Mouse (Mus musculus): Measurements from ENCODE around the gene Gm16181.

- TF ChIP-seq CTCF (IDR thresholded peaks at IDR 0.05; ENCODE audit: borderline replicate concordance, extremely low read depth, insufficient read depth, insufficient read length) (no peak), POLR2A (IDR thresholded peaks at IDR 0.05; ENCODE audit: borderline replicate concordance, extremely low read depth, insufficient read depth, insufficient read length, poor library complexity, severe bottlenecking) (no peak)
These were observed 34.0 kb upstream of the Gm16181 start for GRCm38 (mm10) chr17:35186681-35187080.

Data from brain, embryonic 14.5 days (tissue).